Mouse (Mus musculus): ENCODE measurements around the gene Tmod3.

DNA sequence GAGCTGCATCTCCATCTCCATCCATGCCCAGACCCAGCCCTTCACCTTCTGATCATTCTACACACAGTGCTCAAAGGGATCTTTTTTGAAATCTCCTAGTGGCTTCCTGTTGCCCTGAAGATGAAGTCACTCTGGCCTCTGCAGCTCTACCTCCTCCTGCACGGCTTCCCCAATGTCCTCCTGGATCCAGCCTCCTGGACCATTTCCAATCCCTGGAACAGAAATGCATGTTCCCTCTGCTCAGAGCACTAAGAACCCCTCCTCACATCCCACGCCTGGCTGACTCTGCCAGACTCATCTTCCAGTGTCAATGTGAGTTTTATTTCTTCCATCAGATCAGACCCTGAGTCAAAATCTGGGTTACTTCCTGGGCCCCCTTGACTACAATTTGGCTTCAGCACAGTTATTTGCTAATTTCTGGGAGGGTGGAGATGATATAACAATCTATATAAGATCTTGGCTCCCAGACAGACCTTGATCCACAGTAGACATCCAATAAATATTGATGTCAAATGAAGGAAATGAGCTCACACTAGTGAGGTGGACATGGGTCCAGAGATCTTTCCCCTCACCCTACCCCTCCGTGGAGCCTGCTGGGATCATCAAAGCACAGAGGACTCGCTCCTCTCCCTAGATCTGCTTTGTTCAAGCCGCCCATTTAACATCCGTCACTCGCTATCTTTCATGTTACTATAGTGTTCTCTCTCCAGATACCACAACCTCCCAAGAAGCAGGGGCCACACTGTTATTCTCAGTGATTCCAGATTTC is 40.9 kb upstream of the Tmod3 start:
- no peak for TF ChIP-seq CTCF (IDR thresholded peaks at IDR 0.05; ENCODE audit: low read depth, low read length)
- TF ChIP-seq POLR2A (IDR thresholded peaks at IDR 0.05; ENCODE audit: borderline replicate concordance, low read depth, low read length): no peak
